Mouse (Mus musculus) limb, embryonic 11.5 days (tissue): ENCODE data around the gene Epx. TPM values are rescaled to one million over a fixed set of nuclear protein-coding genes. Genes with fewer than 3 reads are reported as not detected.
A peak's percentile ranks its signal among the peaks of the same experiment; 100 is the strongest.

Source experiments
- ATAC-seq: fragments of 200-750 bp; cut with Nextera tagmentation; 2 replicates; pipeline ENCODE4 v1.8.0; 2017; ENCODE audit warnings: low read depth; ENCODE audit not compliant: insufficient number of reproducible peaks, low FRiP score, low TSS enrichment
- DNase-seq: peaks from one replicate; pipeline ENCODE4 v3.0.0-alpha.2; 2015; ENCODE audit warnings: low spot score
- H3K27ac ChIP-seq: fragments of 300-500 bp; sonication (generic); replicated peaks from 2 replicates; pipeline ENCODE4 v1.5.1; 2014; ENCODE audit warnings: low read depth, mild to moderate bottlenecking, low read length
- H3K27me3 ChIP-seq: fragments of 300-500 bp; sonication (generic); 2 replicates; pipeline ENCODE4 v1.6.1; 2014; ENCODE audit warnings: mild to moderate bottlenecking, low read length, mixed read lengths; ENCODE audit not compliant: control insufficient read depth, insufficient read depth
- H3K36me3 ChIP-seq: fragments of 300-500 bp; sonication (generic); 2 replicates; pipeline ENCODE4 v1.6.1; 2014; ENCODE audit warnings: mild to moderate bottlenecking, low read length, moderate library complexity, mixed read lengths; ENCODE audit not compliant: control insufficient read depth, insufficient read depth
- H3K4me1 ChIP-seq: fragments of 300-500 bp; sonication (generic); 2 replicates; pipeline ENCODE4 v1.6.1; 2014; ENCODE audit warnings: low read length, mixed read lengths; ENCODE audit not compliant: control insufficient read depth, insufficient read depth
- H3K4me2 ChIP-seq: fragments of 300-500 bp; sonication (generic); 2 replicates; pipeline ENCODE4 v1.6.1; 2014; ENCODE audit warnings: low read depth, mild to moderate bottlenecking, moderate library complexity; ENCODE audit not compliant: severe bottlenecking
- H3K4me3 ChIP-seq: fragments of 300-500 bp; sonication (generic); 2 replicates; pipeline ENCODE4 v1.5.1; 2014; ENCODE audit warnings: low read depth, low read length
- H3K9ac ChIP-seq: fragments of 300-500 bp; sonication (generic); 2 replicates; pipeline ENCODE4 v1.6.1; 2014; ENCODE audit warnings: mild to moderate bottlenecking, low read length
- H3K9me3 ChIP-seq: fragments of 300-500 bp; sonication (generic); 2 replicates; pipeline ENCODE4 v1.6.1; 2016; ENCODE audit warnings: low read length; ENCODE audit not compliant: control insufficient read depth
- WGBS: fragments of 180-500 bp; shearing (Covaris S2); extraction: QIAGEN DNeasy Blood & Tissue Kit; methylation state at CpG from one replicate; pipeline ENCODE4 v1.1.7; 2014; 5-methylcytosine and 5-hydroxymethylcytosine counted together
- polyA plus RNA-seq: library from polyadenylated mRNA; unstranded; fragments of >200 nt; fragmentation: Nextera tagmentation; extraction: Ambion mirVana; gene quantifications from 2 replicates; pipeline ENCODE4 v1.2.1, GENCODE M21; 2014

Gene Epx
- polyA plus RNA-seq, 1 experiment from 2014 or later: 0.08 TPM

DNA sequence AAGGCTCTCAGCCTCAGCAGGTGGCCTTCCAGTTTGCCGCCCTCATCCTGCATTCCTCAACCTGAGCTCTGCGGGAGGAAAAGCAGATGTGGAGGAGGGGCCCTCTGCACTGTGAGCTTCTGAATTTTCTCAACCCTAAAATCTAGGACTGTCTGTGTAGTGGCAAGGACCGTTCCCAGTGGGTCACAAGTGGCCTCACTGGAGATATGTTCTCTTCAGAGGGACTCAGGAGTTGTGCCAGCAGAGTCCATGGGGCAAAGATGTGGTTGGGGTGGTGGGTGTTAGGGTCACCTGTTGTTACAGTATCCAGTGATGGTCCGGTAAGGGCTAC is 57.9 kb downstream of the Epx start:
- Histone ChIP-seq H3K4me2 (peak overlapping the region; percentile 62), H3K9ac (peak overlapping the region; percentile 38; the same call in 1 of the 2 replicates), H3K27me3 (no peaks in the 10 kb centered on the region), H3K4me1 (peaks cover 5% of the 10 kb centered on the region), H3K36me3 (no peaks in the 10 kb centered on the region), H3K4me3 (peak overlapping the region; percentile 30; the same call in 1 of the 2 replicates), H3K27ac (no peak overlapping the region), H3K9me3 (no peaks in the 10 kb centered on the region)
- no peak for ATAC-seq
- 26% methylated on average over 4 of the region's 4 CpGs for WGBS
- DNase-seq: no peak

DNA sequence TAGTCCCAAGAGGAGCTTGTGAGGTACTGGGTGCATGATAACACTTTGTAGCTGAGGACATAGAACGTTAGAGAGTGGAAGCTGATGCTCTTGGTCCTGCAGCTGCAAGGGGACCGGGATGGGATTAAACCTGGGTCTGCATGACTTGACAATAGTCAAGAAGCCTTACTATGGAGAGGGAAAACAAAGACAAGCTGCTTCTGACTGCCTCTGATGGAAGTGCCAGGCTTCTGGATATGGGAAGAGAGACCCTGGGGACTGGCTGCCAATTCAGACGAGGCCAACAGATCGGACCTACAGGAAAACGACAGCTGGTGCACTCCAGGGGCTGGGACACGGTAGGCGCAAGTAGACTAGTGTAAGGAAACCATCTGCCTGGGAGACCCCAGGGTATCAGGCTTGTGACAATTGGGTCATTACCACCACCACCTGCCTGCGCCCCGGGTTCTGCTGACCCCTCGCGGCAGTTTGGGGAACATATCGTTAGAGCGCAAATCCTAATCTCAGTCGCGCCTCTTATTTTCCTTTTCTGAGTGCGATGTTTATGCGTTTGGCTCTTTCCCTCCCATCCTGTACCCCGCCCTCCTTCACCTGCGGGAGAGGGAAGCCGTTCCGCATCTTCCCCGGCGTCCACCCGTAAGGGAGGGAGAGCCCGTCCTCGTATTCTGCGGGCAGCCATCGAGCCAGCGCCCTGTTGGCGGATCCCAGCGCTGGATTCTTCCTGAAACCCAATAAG is 58.5 kb downstream of the Epx start:
- Histone ChIP-seq H3K27ac (no peak overlapping the region), H3K27me3 (no peaks in the 10 kb centered on the region), H3K4me3 (peak overlapping the region; percentile 30), H3K4me1 (peaks cover 5% of the 10 kb centered on the region), H3K36me3 (no peaks in the 10 kb centered on the region), H3K9ac (peak overlapping the region; percentile 38; the same call in 1 of the 2 replicates), H3K9me3 (no peaks in the 10 kb centered on the region), H3K4me2 (peak overlapping the region; percentile 62)
- 3% methylated on average over 31 of the region's 31 CpGs for WGBS
- DNase-seq: peak; percentile 73
- ATAC-seq: no peak

- Histone ChIP-seq H3K9me3 (no peaks in the 10 kb centered on the region), H3K27me3 (no peaks in the 10 kb centered on the region), H3K4me1 (peaks cover 5% of the 10 kb centered on the region), H3K9ac (no peak overlapping the region), H3K4me3 (no peak overlapping the region), H3K4me2 (no peak overlapping the region), H3K36me3 (no peaks in the 10 kb centered on the region), H3K27ac (no peak overlapping the region)
- ATAC-seq (no peak), DNase-seq (no peak)
- WGBS: 78% methylated on average over 8 of the region's 8 CpGs
These were observed 60.5 kb downstream of the Epx start for GRCm38 (mm10) chr11:87814831-87815230.

Other genes starting within 250 kb of the Epx start
- gene Rnf43, start 212.8 kb downstream of the Epx start, polyA plus RNA-seq: 1.6 and 2.0 TPM in 2 replicates
- gene Supt4a, start 138.0 kb downstream of the Epx start, polyA plus RNA-seq: 184 TPM in 2 replicates
- 1.7 and 2.4 TPM in 2 replicates for gene Tspoap1, start 115.0 kb downstream of the Epx start, polyA plus RNA-seq
- 3.7 and 5.7 TPM in 2 replicates for gene Mpo, start 82.0 kb downstream of the Epx start, polyA plus RNA-seq
- not detected in 2 replicates for gene Lpo, start 47.2 kb downstream of the Epx start, polyA plus RNA-seq
- 14.3 and 14.9 TPM in 2 replicates for gene Mks1, start 22.3 kb downstream of the Epx start, polyA plus RNA-seq
- gene Olfr462, start 16.7 kb upstream of the Epx start, polyA plus RNA-seq: not detected in 2 replicates
- not detected in 2 replicates for gene Olfr463, start 21.9 kb upstream of the Epx start, polyA plus RNA-seq
- not detected in 2 replicates for gene Olfr464, start 45.4 kb upstream of the Epx start, polyA plus RNA-seq
- gene Dynll2, start 112.0 kb upstream of the Epx start, polyA plus RNA-seq: 16.8 and 18.6 TPM in 2 replicates
- gene Srsf1, start 171.8 kb upstream of the Epx start, polyA plus RNA-seq: 500 and 537 TPM in 2 replicates
- 63.7 and 67.5 TPM in 2 replicates for gene Vezf1, start 192.7 kb upstream of the Epx start, polyA plus RNA-seq
- 14.3 and 15.7 TPM in 2 replicates for gene Cuedc1, start 222.5 kb upstream of the Epx start, polyA plus RNA-seq